Mouse (Mus musculus) spleen, postnatal 4 days (tissue): ENCODE measurements around the gene Trmt44.

Experiments used
- DNase-seq, 2 experiments: peaks; one replicate each; pipeline ENCODE4 v3.0.0; 2022; ENCODE audit warnings: low spot score in 2 of 2

The Trmt44 gene

GRCm38 (mm10) chr5:35574653-35575599 lies at the start of gene Trmt44:
Gene Trmt44, minus strand, starts transcription at chr5:35575070.
- DNase-seq: peak; percentile 83 to 92

GRCm38 (mm10) chr5:35623831-35624230 lies 49.0 kb upstream of the Trmt44 start:
- DNase-seq: no peak

- no peak for DNase-seq
These were observed 46.2 kb upstream of the Trmt44 start for GRCm38 (mm10) chr5:35621114-35621513.

- DNase-seq: no peak
These were observed 42.1 kb upstream of the Trmt44 start for GRCm38 (mm10) chr5:35616943-35617342.

GRCm38 (mm10) chr5:35612722-35613121 lies 37.9 kb upstream of the Trmt44 start:
- DNase-seq: no peak

- DNase-seq: no peak
These were observed 37.0 kb upstream of the Trmt44 start for GRCm38 (mm10) chr5:35611900-35612299.

GRCm38 (mm10) chr5:35611170-35611569 lies 36.3 kb upstream of the Trmt44 start:
- no peak for DNase-seq

- DNase-seq: no peak
These were observed 35.5 kb upstream of the Trmt44 start for GRCm38 (mm10) chr5:35610381-35610780.

- no peak for DNase-seq
These were observed 35.1 kb upstream of the Trmt44 start for GRCm38 (mm10) chr5:35609971-35610370.

- DNase-seq: no peak
These were observed 34.5 kb upstream of the Trmt44 start for GRCm38 (mm10) chr5:35609381-35609780.

GRCm38 (mm10) chr5:35608559-35608958 lies 33.7 kb upstream of the Trmt44 start:
- no peak for DNase-seq

- DNase-seq: no peak
These were observed 32.9 kb upstream of the Trmt44 start for GRCm38 (mm10) chr5:35607784-35608183.

GRCm38 (mm10) chr5:35606800-35607199 lies 31.9 kb upstream of the Trmt44 start:
- no peak for DNase-seq

GRCm38 (mm10) chr5:35605355-35605754 lies 30.5 kb upstream of the Trmt44 start:
- no peak for DNase-seq

- no peak for DNase-seq
These were observed 26.7 kb upstream of the Trmt44 start for GRCm38 (mm10) chr5:35601526-35601925.

- no peak for DNase-seq
These were observed 25.4 kb upstream of the Trmt44 start for GRCm38 (mm10) chr5:35600233-35600632.

- no peak for DNase-seq
These were observed 21.6 kb upstream of the Trmt44 start for GRCm38 (mm10) chr5:35596169-35597160.

GRCm38 (mm10) chr5:35595706-35596105 lies 20.8 kb upstream of the Trmt44 start:
- DNase-seq: peak; percentile 62 to 88

- no peak for DNase-seq
These were observed 19.9 kb upstream of the Trmt44 start for GRCm38 (mm10) chr5:35594768-35595167.

GRCm38 (mm10) chr5:35593272-35593671 lies 18.4 kb upstream of the Trmt44 start:
- DNase-seq: no peak

GRCm38 (mm10) chr5:35592824-35593223 lies 18.0 kb upstream of the Trmt44 start:
- DNase-seq: no peak

GRCm38 (mm10) chr5:35592081-35592736 lies 17.3 kb upstream of the Trmt44 start:
- no peak for DNase-seq
